Mouse (Mus musculus) limb, embryonic 11.5 days (tissue): Measurements from ENCODE around the gene Trrap. TPM values are rescaled to one million over a fixed set of nuclear protein-coding genes. Genes with fewer than 3 reads are reported as not detected.

Source experiments
- ATAC-seq: fragments of 200-750 bp; cut with Nextera tagmentation; 2 replicates; pipeline ENCODE4 v1.8.0; 2017; ENCODE audit warnings: low read depth; ENCODE audit not compliant: insufficient number of reproducible peaks, low FRiP score, low TSS enrichment
- DNase-seq: peaks from one replicate; pipeline ENCODE4 v3.0.0-alpha.2; 2015; ENCODE audit warnings: low spot score
- H3K27ac ChIP-seq: fragments of 300-500 bp; sonication (generic); replicated peaks from 2 replicates; pipeline ENCODE4 v1.5.1; 2014; ENCODE audit warnings: low read depth, mild to moderate bottlenecking, low read length
- H3K27me3 ChIP-seq: fragments of 300-500 bp; sonication (generic); 2 replicates; pipeline ENCODE4 v1.6.1; 2014; ENCODE audit warnings: mild to moderate bottlenecking, low read length, mixed read lengths; ENCODE audit not compliant: control insufficient read depth, insufficient read depth
- H3K36me3 ChIP-seq: fragments of 300-500 bp; sonication (generic); 2 replicates; pipeline ENCODE4 v1.6.1; 2014; ENCODE audit warnings: mild to moderate bottlenecking, low read length, moderate library complexity, mixed read lengths; ENCODE audit not compliant: control insufficient read depth, insufficient read depth
- H3K4me1 ChIP-seq: fragments of 300-500 bp; sonication (generic); 2 replicates; pipeline ENCODE4 v1.6.1; 2014; ENCODE audit warnings: low read length, mixed read lengths; ENCODE audit not compliant: control insufficient read depth, insufficient read depth
- H3K4me2 ChIP-seq: fragments of 300-500 bp; sonication (generic); 2 replicates; pipeline ENCODE4 v1.6.1; 2014; ENCODE audit warnings: low read depth, mild to moderate bottlenecking, moderate library complexity; ENCODE audit not compliant: severe bottlenecking
- H3K4me3 ChIP-seq: fragments of 300-500 bp; sonication (generic); 2 replicates; pipeline ENCODE4 v1.5.1; 2014; ENCODE audit warnings: low read depth, low read length
- H3K9ac ChIP-seq: fragments of 300-500 bp; sonication (generic); 2 replicates; pipeline ENCODE4 v1.6.1; 2014; ENCODE audit warnings: mild to moderate bottlenecking, low read length
- H3K9me3 ChIP-seq: fragments of 300-500 bp; sonication (generic); 2 replicates; pipeline ENCODE4 v1.6.1; 2016; ENCODE audit warnings: low read length; ENCODE audit not compliant: control insufficient read depth
- WGBS: fragments of 180-500 bp; shearing (Covaris S2); extraction: QIAGEN DNeasy Blood & Tissue Kit; methylation state at CpG from one replicate; pipeline ENCODE4 v1.1.7; 2014; 5-methylcytosine and 5-hydroxymethylcytosine counted together
- microRNA-seq: library from miRNA; unstranded; fragments of <30 nt; microRNA quantifications from one replicate; pipeline ENCODE4, GENCODE M21; 2016
- polyA plus RNA-seq: library from polyadenylated mRNA; unstranded; fragments of >200 nt; fragmentation: Nextera tagmentation; extraction: Ambion mirVana; gene quantifications from 2 replicates; pipeline ENCODE4 v1.2.1, GENCODE M21; 2014

The Trrap gene
- polyA plus RNA-seq, 1 experiment from 2014 or later, result 105 TPM

DNA sequence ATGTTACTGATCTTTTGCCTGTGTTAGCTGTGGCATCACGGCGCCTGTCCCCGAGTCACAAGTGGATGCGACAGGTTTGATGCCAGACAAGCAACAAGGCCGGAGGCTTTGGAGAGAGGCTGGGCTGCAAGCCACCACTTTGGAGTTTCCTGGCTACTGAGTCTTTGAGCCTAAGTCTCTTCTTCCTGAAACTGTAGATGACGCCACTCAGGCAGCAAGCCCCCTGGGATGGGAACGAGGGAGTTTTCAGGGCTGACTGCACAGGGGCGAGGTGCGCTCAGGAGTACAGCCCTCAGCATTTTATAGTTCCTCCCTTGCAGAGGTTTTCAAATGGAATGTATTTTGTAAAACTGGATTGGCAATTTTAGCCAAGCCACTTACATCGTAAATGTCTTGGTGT lies 134.3 kb downstream of the Trrap start:
- no peak for DNase-seq
- no peak overlapping the region for H3K27ac ChIP-seq
- no peaks in the 10 kb centered on the region for H3K9me3 ChIP-seq

DNA sequence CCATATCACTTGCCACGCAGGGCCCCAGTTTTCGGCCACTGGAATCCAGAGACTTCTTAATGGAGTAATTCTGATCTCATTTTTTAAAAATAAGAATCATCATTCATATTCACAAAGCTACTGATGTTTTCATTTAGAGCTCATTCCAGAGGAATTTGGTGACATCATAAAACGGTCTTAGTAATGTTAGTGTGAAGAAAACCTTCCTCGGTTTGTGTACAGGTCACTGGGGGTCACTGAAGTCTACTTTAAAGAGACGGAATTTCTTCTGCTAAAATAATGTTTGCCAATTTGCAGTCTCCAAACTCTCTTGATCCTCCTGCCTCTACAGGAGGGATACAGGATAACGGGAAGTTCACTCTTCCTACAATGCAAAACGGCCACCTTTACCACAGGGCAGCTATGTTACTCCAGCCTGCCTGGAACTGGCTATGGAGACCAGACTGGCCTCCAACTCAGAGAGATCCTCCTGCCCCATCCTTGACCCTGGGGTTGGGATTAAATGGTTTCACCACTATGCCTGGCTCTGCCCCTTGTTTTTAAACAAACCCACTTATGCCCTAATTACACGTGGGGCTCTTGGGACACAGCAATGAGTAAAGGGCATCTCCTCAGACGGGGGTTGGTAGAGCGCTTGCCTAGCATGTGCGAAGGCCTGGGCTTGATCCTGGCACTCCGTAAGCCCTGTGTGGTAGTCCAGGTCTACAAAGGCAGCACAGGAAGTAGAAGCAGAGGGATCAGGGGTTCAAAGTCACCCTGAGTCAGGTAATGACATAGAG lies 137.0 kb downstream of the Trrap start:
- no peaks in the 10 kb centered on the region for H3K27me3 ChIP-seq
- 79% methylated on average over 12 of the region's 12 CpGs for WGBS
- H3K4me3 ChIP-seq, result no peak overlapping the region
- 0 out of 2 replicates have a peak, but pooled peaks cover 2% of the 10 kb centered on the region for H3K36me3 ChIP-seq
- no peak overlapping the region for H3K4me2 ChIP-seq
- no peak overlapping the region for H3K9ac ChIP-seq
- H3K9me3 ChIP-seq, result no peaks in the 10 kb centered on the region
- no peak overlapping the region for H3K27ac ChIP-seq
- H3K4me1 ChIP-seq, result no peaks in the 10 kb centered on the region
- no peak for DNase-seq
- ATAC-seq, result no peak

More for the DNA sequence above, 134.3 kb downstream of the Trrap start:
- Histone ChIP-seq H3K4me3 (no peak overlapping the region), H3K9ac (no peak overlapping the region), H3K36me3 (0 out of 2 replicates have a peak, but pooled peaks cover 2% of the 10 kb centered on the region), H3K27me3 (no peaks in the 10 kb centered on the region), H3K4me2 (no peak overlapping the region), H3K4me1 (no peaks in the 10 kb centered on the region)
- no peak for ATAC-seq
- 85% methylated on average over 10 of the region's 10 CpGs for whole genome bisulfite sequencing

DNA sequence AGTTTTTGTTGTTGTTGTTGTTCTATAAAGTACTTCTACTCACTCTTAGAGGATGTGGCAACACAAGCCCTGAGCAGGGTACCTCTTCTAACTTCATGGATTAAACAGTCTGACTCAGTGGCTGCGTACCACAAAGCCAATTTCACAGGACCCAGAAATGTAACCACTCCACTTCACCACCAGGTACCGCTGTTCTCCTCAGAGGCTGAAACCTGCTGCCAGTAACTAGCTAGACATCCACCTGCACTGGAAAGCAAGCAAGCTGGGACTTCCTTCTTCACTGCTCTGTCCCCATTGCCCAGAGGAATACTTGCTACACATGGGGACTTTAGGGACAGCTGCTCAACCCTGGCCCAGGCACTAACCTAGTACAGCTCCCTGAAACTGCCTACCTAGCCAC lies 140.1 kb downstream of the Trrap start:
- DNase-seq (no peak), ATAC-seq (no peak)
- Histone ChIP-seq H3K27ac (no peak overlapping the region), H3K9ac (no peak overlapping the region), H3K4me1 (no peaks in the 10 kb centered on the region), H3K27me3 (no peaks in the 10 kb centered on the region), H3K4me3 (no peak overlapping the region), H3K9me3 (no peaks in the 10 kb centered on the region), H3K36me3 (no peaks in the 10 kb centered on the region), H3K4me2 (no peak overlapping the region)
- WGBS, result 62% methylated on average over 2 of the region's 2 CpGs

Small RNA genes lying within 50 kb of the gene (microRNA-seq; reads per million reads assigned to microRNA genes)
- gene Mir7039, result not detected

Other genes starting within 250 kb of the Trrap start
- 0.17 and 0.23 TPM in 2 replicates for gene Nptx2, start 221.8 kb upstream of the Trrap start, polyA plus RNA-seq
- gene Tmem130, start 5.9 kb upstream of the Trrap start, polyA plus RNA-seq, result 0.20 and 0.37 TPM in 2 replicates
- gene Smurf1, start 198.1 kb downstream of the Trrap start, polyA plus RNA-seq, result 20.1 and 22.4 TPM in 2 replicates